Mouse (Mus musculus): ENCODE data around the gene 4931428F04Rik.

DNA sequence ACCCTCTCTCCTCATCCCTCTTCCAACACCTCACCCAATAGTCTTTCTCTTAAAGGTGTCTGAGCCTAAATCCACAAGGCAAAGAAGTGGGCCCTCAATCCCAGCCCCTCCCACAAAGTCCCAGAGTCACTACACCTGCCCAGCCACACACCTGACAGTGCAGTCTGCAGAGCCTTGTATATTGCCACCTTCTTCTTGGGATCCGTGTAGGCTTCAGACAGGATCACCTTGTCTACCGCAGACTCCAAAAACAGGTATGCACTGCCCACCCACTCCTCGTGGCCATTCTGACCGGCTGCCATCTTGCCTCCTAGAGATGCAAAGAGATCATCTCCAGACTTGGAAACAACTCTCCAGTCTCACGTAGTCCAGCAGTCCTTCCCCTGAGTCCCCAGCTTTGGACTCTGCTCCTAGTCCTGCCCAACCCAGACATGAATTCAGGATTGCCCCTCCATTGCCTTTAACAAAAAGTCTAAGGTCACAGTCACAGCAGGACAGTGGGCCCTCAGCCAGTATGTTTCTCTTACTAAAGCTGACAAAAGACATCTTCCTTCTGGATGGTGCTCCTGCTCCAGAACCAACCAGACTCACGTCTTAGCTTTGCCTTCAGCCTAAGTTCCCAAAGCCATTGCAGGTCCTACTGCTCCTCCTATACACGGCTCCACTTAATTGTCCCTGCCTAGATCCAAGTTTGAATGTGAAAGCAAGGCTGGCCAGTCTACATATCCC, 29.1 kb downstream of the 4931428F04Rik start:
- TF ChIP-seq POLR2A (IDR thresholded peaks at IDR 0.05; ENCODE audit: extremely low read depth, insufficient read depth, low read length) (no peak), CTCF (IDR thresholded peaks at IDR 0.05; ENCODE audit: low read depth, low read length) (no peak)
